Mouse (Mus musculus) forebrain, embryonic 12.5 days (tissue): ENCODE measurements around the gene Rapgef6. TPM values are rescaled to one million over a fixed set of nuclear protein-coding genes. Genes with fewer than 3 reads are reported as not detected.

ENCODE experiments used
- ATAC-seq: fragments of 200-750 bp; cut with Nextera tagmentation; 2 replicates; pipeline ENCODE4 v1.8.0; 2017; ENCODE audit warnings: moderate TSS enrichment; ENCODE audit not compliant: low FRiP score
- H3K27ac ChIP-seq: fragments of 300-500 bp; sonication (generic); 2 replicates; pipeline ENCODE4 v1.5.1; 2016; ENCODE audit warnings: mild to moderate bottlenecking
- H3K27me3 ChIP-seq: fragments of 300-500 bp; sonication (generic); 2 replicates; pipeline ENCODE4 v1.6.1; 2016; ENCODE audit warnings: mild to moderate bottlenecking
- H3K36me3 ChIP-seq: fragments of 300-500 bp; sonication (generic); replicated peaks from 2 replicates; pipeline ENCODE4 v1.6.1; 2016; ENCODE audit warnings: mild to moderate bottlenecking
- H3K4me1 ChIP-seq: fragments of 300-500 bp; sonication (generic); 2 replicates; pipeline ENCODE4 v1.6.1; 2016
- H3K4me2 ChIP-seq: fragments of 300-500 bp; sonication (generic); 2 replicates; pipeline ENCODE4 v1.6.1; 2016; ENCODE audit warnings: mild to moderate bottlenecking, moderate library complexity
- H3K4me3 ChIP-seq: fragments of 300-500 bp; sonication (generic); replicated peaks from 2 replicates; pipeline ENCODE4 v1.5.1; 2016; ENCODE audit warnings: mild to moderate bottlenecking
- H3K9ac ChIP-seq: fragments of 300-500 bp; sonication (generic); 2 replicates; pipeline ENCODE4 v1.6.1; 2016; ENCODE audit warnings: mild to moderate bottlenecking
- H3K9me3 ChIP-seq: fragments of 300-500 bp; sonication (generic); 2 replicates; pipeline ENCODE4 v1.6.1; 2016
- WGBS: fragments of 180-500 bp; shearing (Covaris S2); methylation state at CpG from one replicate; pipeline ENCODE4 v1.1.7; 2016; 5-methylcytosine and 5-hydroxymethylcytosine counted together
- polyA plus RNA-seq: library from polyadenylated mRNA; unstranded; fragments of >200 nt; fragmentation: Nextera tagmentation; extraction: Ambion mirVana; gene quantifications from 2 replicates; pipeline ENCODE4 v1.2.1, GENCODE M21; 2016

Rapgef6 gene
- polyA plus RNA-seq, 1 experiment from 2014 or later: 35.4 TPM

DNA sequence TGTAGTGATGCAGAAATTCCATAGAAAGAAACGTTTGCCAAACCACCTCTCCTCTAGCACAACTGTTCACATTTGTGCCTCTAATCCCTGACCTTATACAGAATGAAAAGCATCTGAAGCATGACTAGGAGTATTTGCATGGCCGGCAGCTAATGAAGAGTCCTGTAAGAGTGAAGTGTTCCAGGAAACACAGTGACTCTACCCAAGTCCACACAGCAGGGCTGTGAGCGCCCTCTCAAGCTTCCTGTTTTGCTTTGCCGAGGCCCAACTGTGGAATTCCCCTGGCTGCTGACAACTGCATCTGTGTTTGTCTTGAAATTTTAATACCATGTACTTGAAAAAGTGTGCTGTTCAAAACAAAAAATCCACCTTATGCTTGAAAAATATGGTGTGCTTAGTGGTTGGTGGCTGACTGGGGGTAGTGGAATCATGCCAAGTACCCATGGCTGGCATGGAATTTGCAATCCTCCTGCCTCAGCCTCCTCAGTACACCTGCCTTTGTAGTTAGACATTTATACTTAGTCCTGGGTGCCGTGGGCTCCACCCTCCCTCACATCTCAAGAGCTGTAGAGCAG is 204.8 kb downstream of the Rapgef6 start:
- Histone ChIP-seq H3K4me3 (no peak overlapping the region), H3K4me1 (peaks cover 6% of the 10 kb centered on the region), H3K9me3 (no peaks in the 10 kb centered on the region), H3K36me3 (peaks cover 59% of the 10 kb centered on the region), H3K4me2 (no peak overlapping the region), H3K9ac (no peak overlapping the region), H3K27ac (no peak overlapping the region), H3K27me3 (no peaks in the 10 kb centered on the region)
- ATAC-seq: no peak
- WGBS: 78% methylated on average over 5 of the region's 5 CpGs

DNA sequence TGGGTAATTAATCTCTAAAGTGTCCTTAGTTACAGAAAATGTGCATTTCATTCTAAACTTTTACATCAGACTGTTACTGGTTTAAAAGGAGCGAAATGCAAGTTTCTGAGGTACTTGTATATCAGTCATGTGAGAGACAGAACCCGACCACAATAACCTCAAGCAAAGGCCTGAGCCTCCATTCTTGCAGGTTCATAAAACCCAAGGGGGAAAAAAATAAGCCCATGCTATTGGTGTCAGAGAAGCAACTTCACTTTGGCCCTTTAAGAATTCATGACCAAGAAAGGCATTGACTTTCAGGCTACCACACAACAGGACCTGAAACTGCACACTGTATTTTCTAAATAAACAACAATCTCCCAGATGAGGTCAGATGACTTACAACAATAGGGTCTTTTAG is 205.7 kb downstream of the Rapgef6 start:
- Histone ChIP-seq H3K4me2 (no peak overlapping the region), H3K9ac (no peak overlapping the region), H3K36me3 (peaks cover 52% of the 10 kb centered on the region), H3K27ac (no peak overlapping the region), H3K4me1 (peaks cover 6% of the 10 kb centered on the region), H3K4me3 (no peak overlapping the region), H3K27me3 (no peaks in the 10 kb centered on the region), H3K9me3 (no peaks in the 10 kb centered on the region)
- ATAC-seq: no peak
- 89% methylated on average over 2 of the region's 2 CpGs for WGBS

DNA sequence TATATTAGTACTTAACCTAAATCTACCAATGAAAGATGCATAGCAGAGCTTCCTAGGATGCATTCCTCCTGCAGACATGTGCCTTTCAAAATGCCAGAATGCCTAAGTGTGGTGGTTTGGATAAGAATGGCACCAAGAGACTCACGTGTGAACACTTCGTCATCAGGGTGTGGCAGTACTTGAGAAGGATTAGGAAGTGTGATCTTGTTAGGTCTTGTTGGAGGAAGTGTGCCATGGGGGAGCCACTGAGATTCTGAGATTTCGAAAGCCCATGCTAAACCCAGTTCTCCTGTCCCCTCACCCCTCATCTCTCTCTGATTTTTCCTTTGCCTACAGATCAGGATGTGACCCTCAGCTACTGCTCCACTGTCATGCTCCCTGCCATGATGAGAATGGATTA is 206.7 kb downstream of the Rapgef6 start:
- H3K36me3 ChIP-seq: peaks cover 53% of the 10 kb centered on the region

DNA sequence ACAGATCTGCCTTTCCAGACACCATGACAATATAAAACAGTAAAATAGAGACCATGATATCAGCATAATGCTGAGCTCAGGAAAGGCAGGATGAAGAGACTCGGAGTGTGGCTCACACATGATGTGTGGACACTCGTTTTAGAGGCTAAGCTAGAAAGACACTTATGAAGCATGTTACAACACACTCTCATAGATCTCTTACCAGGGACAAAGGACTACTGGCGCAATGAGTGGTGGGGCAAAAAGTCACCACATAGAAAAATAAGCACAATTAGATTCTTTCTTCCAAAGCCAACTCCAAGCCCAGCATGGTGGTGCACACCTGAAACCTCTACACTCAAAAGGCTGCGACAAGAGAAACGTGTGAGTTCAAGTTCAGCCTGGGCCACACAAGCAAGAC is 208.3 kb downstream of the Rapgef6 start:
- peaks cover 58% of the 10 kb centered on the region for H3K36me3 ChIP-seq
- 86% methylated on average over 5 of the region's 5 CpGs for WGBS

More for the DNA sequence above, 206.7 kb downstream of the Rapgef6 start:
- Histone ChIP-seq H3K27me3 (no peaks in the 10 kb centered on the region), H3K9me3 (no peaks in the 10 kb centered on the region), H3K4me3 (no peak overlapping the region), H3K4me2 (no peak overlapping the region), H3K27ac (no peak overlapping the region), H3K9ac (no peak overlapping the region), H3K4me1 (peaks cover 5% of the 10 kb centered on the region)
- no peak for ATAC-seq
- 87% methylated on average over 3 of the region's 3 CpGs for WGBS

DNA sequence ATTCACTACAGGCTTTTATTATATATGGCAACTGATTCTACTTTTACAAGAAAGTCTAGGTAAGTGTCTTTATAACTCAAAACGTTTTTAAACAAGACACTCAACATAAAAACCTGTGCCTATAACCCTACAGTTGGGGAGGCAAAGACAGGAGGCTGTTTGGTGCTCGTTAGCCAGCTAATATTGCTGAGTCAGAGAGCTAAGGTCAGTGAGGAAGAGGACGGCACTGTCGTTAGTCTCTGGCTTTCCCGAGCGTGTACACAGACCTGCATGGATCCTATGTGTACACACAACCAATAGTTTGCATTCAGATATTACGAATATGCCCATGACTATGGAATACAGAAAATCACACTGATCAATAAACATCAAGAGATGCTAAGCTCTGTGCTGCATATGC is 208.7 kb downstream of the Rapgef6 start:
- no peak for ATAC-seq
- peaks cover 58% of the 10 kb centered on the region for H3K36me3 ChIP-seq

More for the DNA sequence above, 208.3 kb downstream of the Rapgef6 start:
- Histone ChIP-seq H3K27me3 (no peaks in the 10 kb centered on the region), H3K9ac (no peak overlapping the region), H3K4me1 (no peaks in the 10 kb centered on the region; the same call in 1 of the 2 replicates), H3K4me2 (no peak overlapping the region), H3K4me3 (no peak overlapping the region), H3K27ac (no peak overlapping the region), H3K9me3 (no peaks in the 10 kb centered on the region)
- no peak for ATAC-seq

DNA sequence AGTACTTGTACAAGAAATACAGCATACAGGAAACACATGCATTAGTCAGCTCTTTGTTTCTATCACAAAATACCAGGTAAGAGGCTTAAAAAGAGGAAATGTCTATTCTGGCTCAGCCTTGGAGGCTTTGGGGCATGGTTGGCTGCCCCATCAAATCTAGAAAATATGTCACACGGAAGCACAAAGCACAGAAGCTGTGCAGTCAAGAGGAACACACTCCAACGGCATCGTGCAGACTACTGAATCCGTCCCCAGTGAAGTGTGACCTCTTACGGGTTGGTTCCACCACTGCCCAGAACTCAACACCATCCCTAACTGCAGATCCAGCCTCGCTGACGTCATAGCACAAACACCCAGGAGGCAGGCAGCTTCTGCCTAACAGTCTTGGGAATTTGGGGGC is 210.9 kb downstream of the Rapgef6 start:
- no peaks in the 10 kb centered on the region; the same call in 1 of the 2 replicates for H3K4me1 ChIP-seq
- H3K9me3 ChIP-seq: no peaks in the 10 kb centered on the region
- no peak for ATAC-seq
- H3K9ac ChIP-seq: no peak overlapping the region
- no peak overlapping the region for H3K4me2 ChIP-seq
- no peak overlapping the region for H3K4me3 ChIP-seq
- 78% methylated on average over 7 of the region's 7 CpGs for WGBS
- H3K36me3 ChIP-seq: peaks cover 48% of the 10 kb centered on the region
- H3K27ac ChIP-seq: no peak overlapping the region
- H3K27me3 ChIP-seq: no peaks in the 10 kb centered on the region

More for the DNA sequence above, 208.7 kb downstream of the Rapgef6 start:
- 79% methylated on average over 7 of the region's 7 CpGs for WGBS
- H3K4me2 ChIP-seq: no peak overlapping the region
- no peak overlapping the region for H3K4me3 ChIP-seq
- no peaks in the 10 kb centered on the region for H3K27me3 ChIP-seq
- H3K27ac ChIP-seq: no peak overlapping the region
- no peaks in the 10 kb centered on the region for H3K9me3 ChIP-seq
- H3K9ac ChIP-seq: no peak overlapping the region
- no peaks in the 10 kb centered on the region; the same call in 1 of the 2 replicates for H3K4me1 ChIP-seq

DNA sequence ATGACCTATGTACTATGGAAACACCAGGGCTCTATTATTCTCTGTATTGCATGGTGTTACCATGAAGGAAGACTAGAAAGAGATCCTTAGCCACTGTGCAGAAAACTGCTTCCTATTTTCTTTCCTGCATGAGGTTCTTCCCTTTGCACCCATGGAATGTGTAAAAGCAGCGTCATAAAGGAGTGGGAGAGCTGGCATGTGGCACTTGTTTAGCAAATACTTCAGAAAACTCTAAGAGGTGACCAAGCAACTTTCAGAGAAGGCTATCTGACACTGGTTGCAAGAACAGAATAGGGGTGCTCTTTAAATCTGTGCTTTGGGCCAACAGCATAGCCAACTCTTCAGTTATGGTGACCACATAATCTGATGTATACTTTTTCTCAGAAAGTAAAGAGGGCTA is 212.5 kb downstream of the Rapgef6 start:
- H3K27ac ChIP-seq: 0 out of 2 replicates have a peak overlapping the region, but pooled peaks have one; percentile 5
- no peaks in the 10 kb centered on the region for H3K9me3 ChIP-seq
- H3K36me3 ChIP-seq: peaks cover 55% of the 10 kb centered on the region
- no peak overlapping the region for H3K4me2 ChIP-seq
- no peaks in the 10 kb centered on the region for H3K27me3 ChIP-seq
- H3K4me1 ChIP-seq: no peaks in the 10 kb centered on the region; the same call in 1 of the 2 replicates
- WGBS: 84% methylated on average over 1 of the region's 1 CpGs
- ATAC-seq: no peak
- no peak overlapping the region for H3K9ac ChIP-seq
- H3K4me3 ChIP-seq: no peak overlapping the region

DNA sequence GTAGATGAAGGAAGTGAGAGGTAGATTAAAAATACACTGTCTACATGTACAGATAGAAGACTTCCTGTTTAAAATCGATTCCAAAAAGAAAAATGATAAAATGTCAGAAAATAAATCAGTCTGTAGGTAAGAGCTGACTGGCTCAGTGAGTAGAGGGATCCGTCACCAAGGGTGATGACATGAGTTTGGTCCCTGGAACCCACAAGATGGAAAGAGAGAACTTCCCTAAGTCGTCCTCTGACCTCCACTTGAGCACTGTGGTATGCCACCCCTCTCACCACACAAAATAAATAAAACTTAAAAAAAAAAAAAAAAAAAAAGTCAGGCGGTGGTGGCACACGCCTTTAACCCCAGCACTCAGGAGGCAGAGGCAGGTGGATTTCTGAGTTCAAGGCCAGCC is 214.3 kb downstream of the Rapgef6 start:
- H3K27me3 ChIP-seq: no peaks in the 10 kb centered on the region
- no peak for ATAC-seq
- no peaks in the 10 kb centered on the region for H3K9me3 ChIP-seq
- peaks cover 55% of the 10 kb centered on the region for H3K36me3 ChIP-seq
- no peak overlapping the region for H3K27ac ChIP-seq
- WGBS: 88% methylated on average over 5 of the region's 5 CpGs
- H3K4me2 ChIP-seq: no peak overlapping the region
- no peak overlapping the region for H3K4me3 ChIP-seq
- H3K4me1 ChIP-seq: no peaks in the 10 kb centered on the region; the same call in 1 of the 2 replicates
- H3K9ac ChIP-seq: no peak overlapping the region

DNA sequence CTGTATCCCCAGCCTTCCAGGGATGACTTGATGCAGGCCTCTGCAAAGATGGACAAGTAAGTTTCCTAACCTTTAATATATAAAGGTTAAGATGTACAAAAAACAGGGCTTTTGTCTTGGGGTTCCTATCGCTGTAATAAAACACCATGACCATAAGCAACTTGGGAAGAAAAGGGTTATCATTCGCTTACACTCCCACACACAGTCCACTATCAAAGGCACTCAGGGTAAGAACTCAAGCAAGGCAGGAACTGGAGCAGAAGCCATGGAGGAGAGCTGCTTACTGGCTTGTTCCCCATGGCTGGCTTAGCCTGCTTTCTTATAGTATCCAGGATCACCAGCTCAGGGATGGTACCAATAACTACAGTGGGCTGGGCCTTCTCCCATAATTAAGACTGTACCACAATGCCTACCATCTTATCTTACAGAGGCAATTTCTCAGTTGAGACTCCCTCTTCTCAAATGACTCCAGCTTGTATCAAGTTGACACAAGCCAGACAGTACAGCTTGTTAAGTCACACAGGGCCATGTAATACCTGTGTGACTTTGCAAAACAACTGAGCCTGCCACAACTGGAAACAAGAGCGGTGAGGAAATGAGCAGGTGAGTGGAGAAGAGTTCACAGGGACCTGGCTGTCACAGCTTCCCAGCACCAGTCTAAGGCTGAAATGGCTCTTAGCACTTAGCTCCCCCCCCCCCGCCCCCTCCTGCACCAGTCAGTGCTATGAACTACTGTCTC is 216.5 kb downstream of the Rapgef6 start:
- Histone ChIP-seq H3K9ac (no peak overlapping the region), H3K4me3 (no peak overlapping the region), H3K36me3 (peaks cover 48% of the 10 kb centered on the region), H3K27me3 (no peaks in the 10 kb centered on the region), H3K4me1 (no peaks in the 10 kb centered on the region; the same call in 1 of the 2 replicates), H3K9me3 (no peaks in the 10 kb centered on the region), H3K27ac (no peak overlapping the region), H3K4me2 (no peak overlapping the region)
- ATAC-seq: no peak
- WGBS: 90% methylated on average over 4 of the region's 4 CpGs

DNA sequence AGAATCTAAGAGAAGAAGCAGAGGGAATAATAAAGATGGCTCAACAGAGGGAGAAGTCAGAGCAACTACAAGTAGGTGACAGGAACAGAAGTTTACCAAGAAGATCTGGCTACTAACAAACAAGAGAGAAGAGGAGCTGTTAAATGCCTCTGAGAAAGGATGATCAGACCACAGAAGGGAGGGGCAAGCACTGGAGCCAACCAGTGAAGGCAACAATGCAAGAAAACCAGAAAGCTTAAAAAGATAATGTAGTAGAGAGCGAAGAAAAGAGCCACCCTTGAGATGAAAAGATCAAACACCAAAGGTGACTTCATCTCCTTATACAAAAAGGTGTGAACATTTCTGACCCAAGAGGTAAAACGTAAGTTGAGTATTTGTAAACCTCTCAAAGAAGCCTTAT is 218.7 kb downstream of the Rapgef6 start:
- no peak overlapping the region for H3K4me3 ChIP-seq

DNA sequence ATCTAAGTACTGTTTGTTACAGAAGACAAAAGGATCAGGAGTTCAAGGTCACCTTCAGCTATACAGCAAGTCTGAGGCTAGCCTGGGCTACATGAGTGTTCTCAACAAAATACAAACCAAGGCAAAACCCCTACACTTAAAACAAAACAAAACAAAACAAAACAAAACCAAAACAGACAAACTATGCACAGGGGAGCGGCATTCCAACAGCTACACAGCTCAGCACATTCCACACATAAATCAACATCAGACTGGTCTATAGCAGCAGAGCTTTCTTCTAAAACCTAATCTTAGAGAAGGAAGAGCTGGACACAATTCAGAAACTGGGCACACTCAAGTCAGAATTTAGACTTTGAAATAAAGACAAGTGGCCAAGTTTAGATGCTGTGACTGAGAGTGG is 221.6 kb downstream of the Rapgef6 start:
- Histone ChIP-seq H3K36me3 (peaks cover 40% of the 10 kb centered on the region), H3K27me3 (no peaks in the 10 kb centered on the region), H3K9ac (no peak overlapping the region), H3K4me1 (no peaks in the 10 kb centered on the region), H3K4me2 (no peak overlapping the region), H3K27ac (no peak overlapping the region), H3K9me3 (no peaks in the 10 kb centered on the region), H3K4me3 (no peak overlapping the region)
- no peak for ATAC-seq
- WGBS: 90% methylated on average over 1 of the region's 1 CpGs

More for the DNA sequence above, 218.7 kb downstream of the Rapgef6 start:
- no peak for ATAC-seq
- H3K27ac ChIP-seq: no peak overlapping the region
- H3K9me3 ChIP-seq: no peaks in the 10 kb centered on the region
- peaks cover 38% of the 10 kb centered on the region for H3K36me3 ChIP-seq
- WGBS: 96% methylated on average over 2 of the region's 2 CpGs
- H3K4me2 ChIP-seq: no peak overlapping the region
- H3K4me1 ChIP-seq: no peaks in the 10 kb centered on the region
- no peaks in the 10 kb centered on the region for H3K27me3 ChIP-seq
- H3K9ac ChIP-seq: no peak overlapping the region
